Mouse (Mus musculus) embryonic facial prominence, embryonic 14.5 days (tissue): ENCODE data around the gene Tmtc4. TPM values are rescaled to one million over a fixed set of nuclear protein-coding genes. Genes with fewer than 3 reads are reported as not detected.

Experiments
- ATAC-seq: fragments of 200-750 bp; cut with Nextera tagmentation; 2 replicates; pipeline ENCODE4 v1.8.0; 2017; ENCODE audit warnings: low read depth, moderate number of reproducible peaks, moderate TSS enrichment
- DNase-seq: peaks from one replicate; pipeline ENCODE4 v3.0.0-alpha.2; 2015; ENCODE audit warnings: low spot score
- H3K27ac ChIP-seq: fragments of 300-500 bp; sonication (generic); replicated peaks from 2 replicates; pipeline ENCODE4 v1.5.1; 2014; ENCODE audit warnings: low read depth, mild to moderate bottlenecking, low read length, moderate library complexity
- H3K27me3 ChIP-seq: fragments of 300-500 bp; sonication (generic); replicated peaks from 2 replicates; pipeline ENCODE4 v1.6.1; 2014; ENCODE audit warnings: low read length; ENCODE audit not compliant: control insufficient read depth, insufficient read depth
- H3K36me3 ChIP-seq: fragments of 300-500 bp; sonication (generic); 2 replicates; pipeline ENCODE4 v1.6.1; 2014; ENCODE audit warnings: low read length, mixed read lengths; ENCODE audit not compliant: control insufficient read depth, insufficient read depth
- H3K4me1 ChIP-seq: fragments of 300-500 bp; sonication (generic); 2 replicates; pipeline ENCODE4 v1.6.1; 2014; ENCODE audit warnings: antibody characterized with exemption, low read length; ENCODE audit not compliant: control insufficient read depth, insufficient read depth
- H3K4me2 ChIP-seq: fragments of 300-500 bp; sonication (generic); 2 replicates; pipeline ENCODE4 v1.6.1; 2014; ENCODE audit warnings: low read depth, mild to moderate bottlenecking, low read length, moderate library complexity, mixed read lengths
- H3K4me3 ChIP-seq: fragments of 300-500 bp; sonication (generic); 2 replicates; pipeline ENCODE4 v1.5.1; 2014; ENCODE audit warnings: low read depth, mild to moderate bottlenecking, low read length
- H3K9ac ChIP-seq: fragments of 300-500 bp; sonication (generic); 2 replicates; pipeline ENCODE4 v1.6.1; 2014; ENCODE audit warnings: low read depth, mild to moderate bottlenecking, low read length, moderate library complexity, mixed read lengths
- H3K9me3 ChIP-seq: fragments of 300-500 bp; sonication (generic); 2 replicates; pipeline ENCODE4 v1.6.1; 2016; ENCODE audit warnings: low read length; ENCODE audit not compliant: control insufficient read depth
- WGBS: fragments of 180-500 bp; shearing (Covaris S2); extraction: QIAGEN DNeasy Blood & Tissue Kit; methylation state at CpG from one replicate; pipeline ENCODE4 v1.1.7; 2014; 5-methylcytosine and 5-hydroxymethylcytosine counted together
- polyA plus RNA-seq: library from polyadenylated mRNA; unstranded; fragments of >200 nt; fragmentation: Nextera tagmentation; extraction: Ambion mirVana; gene quantifications from 2 replicates; pipeline ENCODE4 v1.2.1, GENCODE M21; 2014

Tmtc4 gene
- polyA plus RNA-seq, 1 experiment from 2014 or later, result 26.2 TPM

DNA sequence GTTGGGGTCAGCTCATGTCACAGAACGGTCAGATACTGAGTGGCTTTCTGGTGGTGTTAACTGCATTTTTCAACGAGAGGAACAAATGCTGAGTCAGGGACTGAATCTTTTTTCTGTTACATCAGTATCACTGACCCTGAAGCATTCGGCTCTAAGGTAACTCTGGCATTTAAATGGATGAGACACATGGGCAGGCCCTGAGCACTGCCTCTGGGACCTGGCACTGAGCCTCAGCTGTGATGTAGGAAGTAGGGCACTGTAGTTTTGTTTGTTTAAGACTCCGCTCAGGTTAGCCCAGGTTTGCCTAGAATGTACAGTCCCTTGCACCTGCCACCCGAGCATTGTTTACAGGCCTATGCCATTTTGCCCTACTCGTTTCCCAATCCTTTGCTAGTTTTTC is 114.0 kb downstream of the Tmtc4 start:
- no peak for DNase-seq
- Histone ChIP-seq H3K27me3 (no peaks in the 10 kb centered on the region), H3K9me3 (no peaks in the 10 kb centered on the region), H3K9ac (no peak overlapping the region), H3K4me1 (no peaks in the 10 kb centered on the region), H3K4me2 (no peak overlapping the region), H3K36me3 (no peaks in the 10 kb centered on the region), H3K4me3 (no peak overlapping the region), H3K27ac (no peak overlapping the region)
- no peak for ATAC-seq
- WGBS, result 71% methylated on average over 6 of the region's 6 CpGs

Other genes with a start within 250 kb of the Tmtc4 start
- 11.6 and 15.2 TPM in 2 replicates for gene Ggact, start 70.3 kb downstream of the Tmtc4 start, polyA plus RNA-seq